Mouse (Mus musculus) MEL (cell line): ENCODE measurements around the gene A3galt2. TPM values are rescaled to one million over a fixed set of nuclear protein-coding genes. Genes with fewer than 3 reads are reported as not detected.

Source experiments
- DNase-seq: peaks from one replicate; pipeline ENCODE4 v3.0.0; 2011; ENCODE audit warnings: low read depth, low spot score
- H3K27ac ChIP-seq: 2 replicates; pipeline ENCODE4 v1.5.1; 2012; ENCODE audit warnings: low read depth, mild to moderate bottlenecking, control low read depth, low read length, moderate library complexity; ENCODE audit not compliant: control insufficient read depth
- H3K27me3 ChIP-seq, 2 experiments: fragments of 150-350 bp in 1 of 2; sonication (generic) in 1 of 2; 2 replicates each; pipeline ENCODE4 v1.6.1; 2012; ENCODE audit warnings: low read length in 2 of 2, mild to moderate bottlenecking in 2 of 2, improper control_type of control experiment in 1 of 2, moderate library complexity in 1 of 2; ENCODE audit not compliant: insufficient read depth in 2 of 2, control insufficient read depth in 1 of 2
- H3K36me3 ChIP-seq, 2 experiments: 2 replicates each; pipeline ENCODE4 v1.6.1; 2012 to 2014; ENCODE audit warnings: low read length in 2 of 2, improper control_type of control experiment in 1 of 2, inconsistent platforms in 1 of 2, mild to moderate bottlenecking in 1 of 2; ENCODE audit not compliant: insufficient read depth in 2 of 2, control insufficient read depth in 1 of 2
- H3K4me1 ChIP-seq, 2 experiments: fragments of 150-350 bp in 1 of 2; sonication (generic) in 1 of 2; 2 replicates each; pipeline ENCODE4 v1.6.1; 2012; ENCODE audit warnings: low read length in 2 of 2, improper control_type of control experiment in 1 of 2, mild to moderate bottlenecking in 1 of 2; ENCODE audit not compliant: insufficient read depth in 2 of 2, control insufficient read depth in 1 of 2
- H3K4me3 ChIP-seq, 2 experiments: fragments of 150-350 bp in 1 of 2; sonication (generic) in 1 of 2; 2 replicates each; pipeline ENCODE4 v1.5.1; 2012; ENCODE audit warnings: low read depth in 2 of 2, low read length in 2 of 2, mild to moderate bottlenecking in 2 of 2, moderate library complexity in 2 of 2, control low read depth in 1 of 2, improper control_type of control experiment in 1 of 2; ENCODE audit not compliant: control insufficient read depth in 1 of 2, insufficient read depth in 1 of 2
- H3K79me2 ChIP-seq: 2 replicates; pipeline ENCODE4 v1.6.1; 2012; ENCODE audit warnings: mild to moderate bottlenecking, low read length, moderate library complexity; ENCODE audit not compliant: control insufficient read depth, poor library complexity, insufficient read depth
- H3K9ac ChIP-seq: 2 replicates; pipeline ENCODE4 v1.6.1; 2012; ENCODE audit warnings: low read depth, mild to moderate bottlenecking, control low read depth, low read length, moderate library complexity; ENCODE audit not compliant: control insufficient read depth, poor library complexity, severe bottlenecking
- H3K9me3 ChIP-seq: fragments of 150-350 bp; sonication (generic); replicated peaks from 2 replicates; pipeline ENCODE4 v1.6.1; 2012; ENCODE audit warnings: mild to moderate bottlenecking, low read length, improper control_type of control experiment, moderate library complexity; ENCODE audit not compliant: insufficient read depth
- BHLHE40 ChIP-seq: IDR thresholded peaks from 2 replicates; pipeline ENCODE4 v1.6.1; 2012; ENCODE audit warnings: low read depth, mild to moderate bottlenecking, inconsistent platforms, low read length, improper control_type of control experiment, borderline replicate concordance
- CHD1 ChIP-seq: IDR thresholded peaks from 2 replicates; pipeline ENCODE4 v1.6.1; 2012; ENCODE audit warnings: low read depth, mild to moderate bottlenecking, inconsistent platforms, low read length, improper control_type of control experiment
- CTCF ChIP-seq, 3 experiments: IDR thresholded peaks in 2 of 3; conservative IDR thresholded peaks in 1 of 3; 2 replicates each; pipeline ENCODE4 v1.5.1; 2011 to 2012; ENCODE audit warnings: low read length in 3 of 3, low read depth in 2 of 3, mild to moderate bottlenecking in 2 of 3, improper control_type of control experiment in 1 of 3, inconsistent platforms in 1 of 3, mixed read lengths in 1 of 3, moderate library complexity in 1 of 3; ENCODE audit not compliant: control insufficient read depth in 1 of 3, insufficient read depth in 1 of 3, poor library complexity in 1 of 3, severe bottlenecking in 1 of 3
- E2F4 ChIP-seq: IDR thresholded peaks from 2 replicates; pipeline ENCODE4 v1.6.1; 2011; ENCODE audit warnings: low read depth, low read length, improper control_type of control experiment, borderline replicate concordance
- EP300 ChIP-seq, 2 experiments: IDR thresholded peaks; 2 replicates each; pipeline ENCODE4 v1.6.1; 2011; ENCODE audit warnings: improper control_type of control experiment in 2 of 2, low read length in 2 of 2, low read depth in 1 of 2, mild to moderate bottlenecking in 1 of 2
- GABPA ChIP-seq: IDR thresholded peaks from 2 replicates; pipeline ENCODE4 v1.6.1; 2012; ENCODE audit warnings: low read depth, mild to moderate bottlenecking, inconsistent platforms, low read length, improper control_type of control experiment, moderate library complexity
- GATA1 ChIP-seq: IDR thresholded peaks from 2 replicates; pipeline ENCODE4 v1.6.1; 2011; ENCODE audit warnings: low read depth, low read length, improper control_type of control experiment
- MAFK ChIP-seq: IDR thresholded peaks from 2 replicates; pipeline ENCODE4 v1.6.1; 2011; ENCODE audit warnings: low read depth, mild to moderate bottlenecking, low read length, improper control_type of control experiment, borderline replicate concordance
- MAZ ChIP-seq: IDR thresholded peaks from 2 replicates; pipeline ENCODE4 v1.6.1; 2012; ENCODE audit warnings: low read depth, mild to moderate bottlenecking, inconsistent platforms, low read length, improper control_type of control experiment
- MYC ChIP-seq: IDR thresholded peaks from 2 replicates; pipeline ENCODE4 v1.6.1; 2011; ENCODE audit warnings: low read depth, mild to moderate bottlenecking, low read length, improper control_type of control experiment, moderate library complexity
- RAD21 ChIP-seq: IDR thresholded peaks from 2 replicates; pipeline ENCODE4 v1.6.1; 2011; ENCODE audit warnings: mild to moderate bottlenecking, low read depth, low read length, improper control_type of control experiment
- SIN3A ChIP-seq: IDR thresholded peaks from 2 replicates; pipeline ENCODE4 v1.6.1; 2012; ENCODE audit warnings: low read length, improper control_type of control experiment, inconsistent platforms
- SMC3 ChIP-seq: IDR thresholded peaks from 2 replicates; pipeline ENCODE4 v1.6.1; 2011; ENCODE audit warnings: low read depth, low read length, improper control_type of control experiment
- TCF12 ChIP-seq: IDR thresholded peaks from 2 replicates; pipeline ENCODE4 v1.6.1; 2014; ENCODE audit warnings: low read depth, mild to moderate bottlenecking, inconsistent platforms, low read length, improper control_type of control experiment, moderate library complexity
- USF1 ChIP-seq: IDR thresholded peaks from 2 replicates; pipeline ENCODE4 v1.6.1; 2014; ENCODE audit warnings: low read depth, mild to moderate bottlenecking, inconsistent platforms, low read length, improper control_type of control experiment, moderate library complexity
- ZC3H11A ChIP-seq: IDR thresholded peaks from 2 replicates; pipeline ENCODE4 v1.6.1; 2012; ENCODE audit warnings: low read depth, mild to moderate bottlenecking, inconsistent platforms, low read length, improper control_type of control experiment
- polyA plus RNA-seq, 2 experiments: library from polyadenylated mRNA; stranded (reverse) in 1 of 2; unstranded in 1 of 2; fragments of >175 nt in 1 of 2; fragments of >200 nt in 1 of 2; gene quantifications; 2 replicates each; pipeline versions ENCODE4 v1.2.1 to v1.2.4; 2012; ENCODE audit warnings: low replicate concordance in 2 of 2, low read depth in 1 of 2; ENCODE audit not compliant: insufficient read length in 2 of 2, insufficient read depth in 1 of 2, missing spikeins in 1 of 2
- total RNA-seq: library from RNA; depleted of rRNA; stranded (reverse); fragments of 300-350 nt; gene quantifications from 2 replicates; pipeline ENCODE4 v1.2.3, GENCODE M21; 2012

The A3galt2 gene
- total and polyA plus RNA-seq, 3 experiments = 0.06 TPM; not detected in 2

- TF ChIP-seq BHLHE40 (no peak), E2F4 (no peak), CHD1 (no peak), EP300 (IDR thresholded peaks at IDR 0.05; ENCODE audit: low read depth in 1 of 2, low read length in 2 of 2) (no peak), SMC3 (no peak), MYC (no peak), MAFK (no peak), CTCF (IDR thresholded peaks at IDR 0.05 in 2 of 3, conservative IDR thresholded peaks at IDR 0.05 in 1 of 3; ENCODE audit: control insufficient read depth in 1 of 3, insufficient read depth in 1 of 3, low read depth in 2 of 3, low read length in 3 of 3, poor library complexity in 1 of 3, severe bottlenecking in 1 of 3) (no peak)
- H3K4me3 ChIP-seq = no peak overlapping the region
- H3K79me2 ChIP-seq = no peaks in the 10 kb centered on the region
- no peaks in the 10 kb centered on the region for H3K4me1 ChIP-seq
- H3K9me3 ChIP-seq = no peaks in the 10 kb centered on the region
- no peaks in the 10 kb centered on the region for H3K27me3 ChIP-seq
- no peak overlapping the region for H3K9ac ChIP-seq
- peaks cover 2 to 4% of the 10 kb centered on the region in 2 experiments; a peak in 2 of 4 replicates for H3K36me3 ChIP-seq
- H3K27ac ChIP-seq = no peak overlapping the region
- DNase-seq = no peak
These were observed 10.0 kb upstream of the A3galt2 start for GRCm38 (mm10) chr4:128745160-128745559.

- Histone ChIP-seq H3K4me1 (no peaks in the 10 kb centered on the region), H3K27me3 (no peaks in the 10 kb centered on the region), H3K9me3 (no peaks in the 10 kb centered on the region), H3K4me3 (no peak overlapping the region), H3K9ac (no peak overlapping the region), H3K27ac (no peak overlapping the region), H3K79me2 (no peaks in the 10 kb centered on the region), H3K36me3 (peaks cover 2 to 7% of the 10 kb centered on the region in 2 experiments; a peak in 2 of 4 replicates)
- peak; percentile 32 for DNase-seq
- TF ChIP-seq SIN3A (no peak), USF1 (no peak), MAZ (no peak), TCF12 (no peak), ZC3H11A (no peak), GABPA (no peak), BHLHE40 (no peak), GATA1 (no peak), SMC3 (no peak), RAD21 (no peak)
These were observed 7.4 kb upstream of the A3galt2 start for GRCm38 (mm10) chr4:128747614-128748270.
